Mouse (Mus musculus) liver, adult 2 months (tissue): ENCODE data around the gene Unc5c.

Experiments
- CTCF ChIP-seq: fragments of 200-500 bp; IDR thresholded peaks from 2 replicates; pipeline ENCODE4 v1.5.1; 2011; ENCODE audit warnings: low read depth, low read length, control low read depth
- POLR2A ChIP-seq: fragments of 200-500 bp; IDR thresholded peaks from 2 replicates; pipeline ENCODE4 v1.6.1; 2011; ENCODE audit warnings: low read length, control low read depth; ENCODE audit not compliant: insufficient read depth; ENCODE audit errors: extremely low read depth

DNA sequence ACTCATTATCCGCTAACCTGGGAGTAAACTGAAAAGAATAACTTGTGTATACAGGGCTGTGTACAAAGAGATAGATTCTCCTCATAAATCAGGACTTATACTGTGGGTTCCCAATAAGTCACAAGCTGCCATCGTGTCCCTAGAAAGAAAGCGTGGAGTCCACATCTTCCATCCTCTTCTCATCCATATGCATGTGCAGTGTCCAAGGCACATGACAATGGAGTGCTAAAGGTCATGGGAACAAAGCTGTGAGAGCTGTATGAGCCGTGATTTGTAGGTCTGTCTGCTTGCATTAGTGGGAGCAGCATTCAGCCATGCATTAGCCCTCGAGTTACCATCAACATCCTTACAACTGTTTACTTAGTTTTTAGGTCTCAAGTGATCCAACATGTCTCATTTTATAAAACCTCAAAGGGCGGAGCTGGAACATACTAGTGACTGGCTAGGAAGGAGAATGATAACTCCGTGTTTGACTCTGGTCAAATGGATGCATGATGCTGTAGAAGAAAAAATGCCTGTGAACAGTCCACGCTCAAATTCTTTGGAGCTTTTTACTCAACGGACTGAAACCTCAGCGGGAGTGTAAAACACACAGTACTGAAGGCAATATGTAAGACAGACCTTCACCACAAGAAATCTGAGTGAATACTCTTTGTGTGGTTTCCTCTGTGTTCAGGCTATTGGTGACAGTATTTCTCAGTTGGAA lies 407.5 kb downstream of the Unc5c start:
- no peak for TF ChIP-seq CTCF
- no peak for TF ChIP-seq POLR2A
